Mouse (Mus musculus) testis, postnatal 10 days (tissue): Measurements from ENCODE around the gene Fmnl1.

ENCODE experiments used
- DNase-seq: peaks from one replicate; pipeline ENCODE4 v3.0.0; 2021; ENCODE audit warnings: low spot score

Gene Fmnl1

GRCm38 (mm10) chr11:103170494-103171285, at the start of gene Fmnl1:
Fmnl1 (plus strand) TSS chr11:103171107.
- DNase-seq = no peak

DNA sequence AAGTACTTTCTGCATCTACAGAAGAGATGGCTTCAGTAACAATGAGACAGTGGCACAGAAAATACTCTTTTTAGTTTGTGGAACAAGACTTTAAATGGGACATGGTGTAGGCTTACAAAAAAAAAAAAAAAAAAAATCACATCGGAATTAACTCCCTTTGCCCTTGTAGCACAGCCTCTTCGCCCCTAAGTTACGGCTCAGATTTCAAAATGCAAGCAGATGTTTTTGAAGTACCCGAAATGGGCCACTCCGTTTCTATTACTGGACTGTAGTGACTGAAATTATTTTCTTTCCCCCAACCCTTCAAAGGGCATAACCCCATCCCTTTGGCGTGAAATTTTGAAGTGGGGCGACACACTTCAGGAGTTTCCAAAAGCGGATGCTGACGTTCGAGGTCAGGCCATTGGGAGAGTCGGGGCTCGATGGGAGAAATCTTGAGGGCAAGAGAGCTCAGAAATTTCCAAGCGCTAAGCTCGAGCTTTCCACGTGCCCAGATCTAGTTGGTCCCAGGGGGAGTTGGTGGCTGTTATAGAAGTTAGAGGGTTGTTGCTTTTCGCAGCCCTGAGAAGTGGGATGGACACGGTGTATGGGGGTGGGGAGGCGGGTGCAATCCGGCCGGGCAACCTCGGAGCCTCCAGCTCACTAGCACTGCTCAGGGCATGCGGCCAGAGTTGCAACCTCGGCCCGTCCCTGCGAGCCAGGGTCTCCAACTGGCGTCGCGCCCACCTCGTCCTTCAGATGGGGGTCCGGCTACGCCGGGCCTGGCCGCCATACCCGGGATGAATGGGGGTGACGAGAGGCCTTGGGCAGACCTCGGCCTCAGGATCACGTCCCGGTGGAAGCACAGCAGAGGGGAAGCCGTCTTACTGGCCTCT, 39.0 kb upstream of the Fmnl1 start, which contains the start of gene Hexim2:
Gene Hexim2 (plus strand): TSS at position 729 of the 875 bp plus-strand sequence.
- DNase-seq = peak; percentile 88

GRCm38 (mm10) chr11:103132576-103133455, 38.1 kb upstream of the Fmnl1 start:
- DNase-seq = peak; percentile 100

- DNase-seq = no peak
Measured at GRCm38 (mm10) chr11:103133456-103134185, 37.3 kb upstream of the Fmnl1 start.

DNA sequence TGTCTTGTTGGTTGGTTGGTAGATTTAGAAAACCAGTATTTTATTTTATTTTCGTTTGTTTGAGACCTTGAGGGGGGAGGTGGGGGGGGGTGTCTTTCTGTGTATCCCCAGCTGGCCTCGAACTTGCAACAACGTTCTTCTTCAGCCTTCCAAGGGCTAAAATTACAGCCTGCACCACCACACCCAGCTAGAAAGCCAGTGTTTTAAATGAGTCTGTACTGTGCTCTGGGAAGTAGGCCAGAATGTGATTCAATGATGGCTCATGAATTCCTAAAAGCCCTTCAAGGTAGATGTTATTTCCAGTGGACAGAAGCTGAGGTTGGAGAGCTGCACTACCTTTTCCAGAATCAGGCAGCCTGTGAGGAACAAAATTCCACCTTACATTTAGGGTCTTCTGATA, 36.7 kb upstream of the Fmnl1 start:
- no peak for DNase-seq

- no peak for DNase-seq
Measured at GRCm38 (mm10) chr11:103136039-103136577, 34.8 kb upstream of the Fmnl1 start.

DNA sequence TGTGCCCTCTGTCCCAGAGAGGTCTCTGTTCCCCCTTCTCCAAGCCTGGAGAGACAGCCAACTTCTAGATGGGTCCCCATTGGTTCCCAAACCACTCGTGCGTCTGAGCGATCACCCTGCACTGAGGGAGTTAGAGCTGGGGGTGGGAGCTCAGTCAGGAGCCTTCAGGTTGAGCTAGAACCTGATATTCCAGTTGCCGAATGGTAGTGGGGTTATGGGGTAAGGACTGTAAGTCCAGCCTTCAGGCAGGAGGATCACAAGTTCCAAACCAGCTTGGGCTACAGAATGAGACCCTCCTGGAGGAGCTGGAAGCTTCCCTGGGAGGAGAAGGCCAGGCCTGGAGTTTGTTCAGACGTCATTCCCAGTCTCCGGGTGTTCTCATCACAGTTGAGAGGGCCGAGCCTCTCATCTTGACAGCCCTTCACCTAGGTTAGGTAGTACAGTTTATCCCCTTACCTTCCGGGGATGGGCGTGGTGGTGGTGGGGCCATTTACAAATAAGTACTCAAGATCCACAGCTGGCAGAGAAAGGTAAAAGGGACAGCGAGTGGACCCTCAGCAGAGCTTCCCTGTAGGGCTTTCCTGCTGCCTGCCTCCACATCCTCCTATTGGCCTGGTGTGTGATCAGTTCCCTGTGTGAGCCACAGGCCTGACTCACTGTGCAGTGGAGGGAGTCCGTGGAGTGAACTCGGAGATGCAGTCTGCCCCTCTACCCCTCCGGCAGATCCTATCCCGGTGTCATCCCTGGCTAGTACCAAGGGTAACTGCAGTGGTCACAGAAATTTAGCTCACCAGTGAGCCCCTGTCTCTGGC, 30.8 kb upstream of the Fmnl1 start:
- no peak for DNase-seq

DNA sequence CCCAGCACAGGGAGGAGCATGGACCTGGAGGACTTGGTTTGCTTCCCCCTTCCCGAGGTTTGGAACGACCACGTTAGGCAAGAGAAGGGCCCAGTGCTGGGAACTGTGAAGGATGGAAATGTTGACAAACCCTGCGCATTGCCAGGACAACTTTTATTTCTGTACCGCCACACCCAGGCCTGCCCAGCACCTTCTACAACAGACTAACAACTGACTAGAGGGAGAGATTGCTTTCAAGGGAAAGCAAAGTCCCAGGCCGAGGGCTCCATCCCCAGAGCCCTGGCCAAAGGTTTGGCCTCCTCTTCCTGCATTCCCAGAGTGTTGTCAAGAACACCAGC, 30.2 kb upstream of the Fmnl1 start:
- DNase-seq = no peak

DNA sequence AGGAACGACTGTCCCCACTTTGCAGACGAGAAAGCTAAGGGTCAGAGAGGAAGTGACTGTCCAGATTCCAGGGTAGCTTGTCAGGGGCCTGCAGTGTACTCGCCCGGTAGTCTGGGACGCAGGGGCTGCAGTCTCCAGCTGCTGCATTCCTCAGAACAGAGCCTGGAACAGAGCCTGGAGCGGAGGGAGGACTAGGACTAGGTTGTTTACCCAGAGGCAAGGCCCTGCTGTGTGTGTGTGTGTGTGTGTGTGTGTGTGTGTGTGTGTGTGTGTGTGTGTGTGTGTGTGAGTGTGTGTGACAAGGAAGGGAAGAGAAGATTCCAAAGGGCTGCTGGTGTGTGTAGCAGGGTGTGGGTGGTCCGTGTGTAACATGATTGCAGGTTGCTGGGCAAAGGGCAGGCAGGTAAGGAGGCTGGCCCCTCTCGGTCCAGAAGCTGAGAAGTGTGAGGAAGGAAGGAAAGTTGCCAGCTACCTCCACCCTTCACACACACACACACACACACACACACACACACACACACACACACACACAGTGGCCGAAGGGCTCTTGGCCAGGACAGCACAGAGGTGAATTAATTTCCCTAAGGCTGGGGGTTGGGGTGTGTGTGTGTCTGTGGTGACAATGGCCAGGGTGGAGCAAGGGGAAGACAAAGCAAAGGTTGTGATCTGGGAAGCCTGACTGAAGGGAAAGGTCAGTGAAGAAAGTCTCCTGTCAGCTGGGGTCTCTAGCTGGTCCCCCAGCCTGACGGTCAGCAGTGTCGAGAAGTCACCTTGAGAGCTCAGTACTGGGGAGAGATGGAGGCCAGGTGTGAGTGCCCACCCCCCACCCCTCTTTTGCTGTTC, 29.6 kb upstream of the Fmnl1 start:
- peak; percentile 75 for DNase-seq

GRCm38 (mm10) chr11:103141944-103142255, 29.0 kb upstream of the Fmnl1 start:
- no peak for DNase-seq

- DNase-seq = peak; percentile 65
Measured at GRCm38 (mm10) chr11:103142441-103143182, 28.3 kb upstream of the Fmnl1 start.

GRCm38 (mm10) chr11:103144309-103145285, 26.3 kb upstream of the Fmnl1 start:
- DNase-seq = no peak

- no peak for DNase-seq
Measured at GRCm38 (mm10) chr11:103146386-103146785, 24.5 kb upstream of the Fmnl1 start.

DNA sequence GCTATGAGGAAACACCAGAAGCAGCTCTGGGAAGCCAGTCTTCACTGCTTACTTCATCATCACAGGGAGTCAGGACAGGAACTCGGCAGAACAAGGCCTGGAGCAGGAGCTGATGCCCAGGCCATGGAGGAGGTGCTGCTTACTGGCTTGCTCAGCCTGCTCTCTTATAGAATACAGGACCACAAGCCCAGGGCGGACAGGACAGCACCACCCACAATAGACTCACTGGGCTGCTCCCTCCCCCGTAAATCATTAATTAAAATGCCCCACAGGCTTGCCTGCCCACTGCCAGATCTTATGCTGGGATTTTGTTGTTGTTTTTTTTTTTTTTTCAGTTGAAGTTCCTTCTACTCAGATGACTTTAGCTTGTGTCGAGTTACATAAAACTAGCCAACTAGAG, 23.1 kb upstream of the Fmnl1 start:
- DNase-seq = no peak

DNA sequence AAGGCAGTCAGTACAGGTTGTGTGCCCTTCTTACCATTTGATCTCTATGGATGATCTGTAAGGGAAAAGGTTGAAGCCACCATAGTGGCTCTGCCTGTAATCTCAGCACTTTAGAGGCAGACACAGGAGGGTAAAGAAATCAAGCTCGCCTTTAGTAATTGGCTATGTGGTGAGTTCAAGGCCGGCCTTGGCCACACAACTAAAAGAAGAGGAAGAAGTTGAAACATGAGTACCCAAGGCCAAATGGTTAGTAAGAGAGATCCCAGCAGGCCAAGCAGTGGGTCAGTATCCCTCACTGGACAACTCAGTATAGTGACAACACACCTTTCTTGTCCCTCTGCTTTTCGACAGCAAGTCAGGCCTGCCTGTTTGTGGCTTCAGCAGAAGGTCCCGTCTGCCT, 21.1 kb upstream of the Fmnl1 start:
- no peak for DNase-seq

GRCm38 (mm10) chr11:103158621-103159478, 12.1 kb upstream of the Fmnl1 start:
- DNase-seq = peak; percentile 99

DNA sequence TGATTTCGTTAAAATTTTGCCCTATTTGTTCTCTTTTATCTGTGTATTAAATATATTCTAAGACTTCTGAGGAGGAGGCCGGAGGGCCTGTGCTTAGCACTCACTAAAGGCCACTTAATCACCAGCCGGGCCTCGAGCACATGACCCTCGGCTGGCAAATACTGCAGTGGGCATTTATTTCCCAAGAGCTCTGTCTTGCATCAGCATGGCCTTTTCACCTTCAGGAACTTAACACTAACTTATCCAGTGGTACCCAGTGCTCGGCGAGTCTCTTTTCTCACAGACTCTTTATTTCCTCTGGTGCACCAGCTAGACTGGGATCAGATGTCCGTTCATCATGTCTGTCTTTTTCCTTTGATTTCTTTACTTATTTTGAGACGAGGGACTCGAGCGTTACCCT, 10.2 kb upstream of the Fmnl1 start:
- DNase-seq = no peak
